Mouse (Mus musculus): ENCODE data around the gene Amigo1. TPM values are rescaled to one million over a fixed set of nuclear protein-coding genes. Genes with fewer than 3 reads are reported as not detected.

Gene Amigo1
- polyA plus RNA-seq, 1 experiment, result 25.0 TPM

DNA sequence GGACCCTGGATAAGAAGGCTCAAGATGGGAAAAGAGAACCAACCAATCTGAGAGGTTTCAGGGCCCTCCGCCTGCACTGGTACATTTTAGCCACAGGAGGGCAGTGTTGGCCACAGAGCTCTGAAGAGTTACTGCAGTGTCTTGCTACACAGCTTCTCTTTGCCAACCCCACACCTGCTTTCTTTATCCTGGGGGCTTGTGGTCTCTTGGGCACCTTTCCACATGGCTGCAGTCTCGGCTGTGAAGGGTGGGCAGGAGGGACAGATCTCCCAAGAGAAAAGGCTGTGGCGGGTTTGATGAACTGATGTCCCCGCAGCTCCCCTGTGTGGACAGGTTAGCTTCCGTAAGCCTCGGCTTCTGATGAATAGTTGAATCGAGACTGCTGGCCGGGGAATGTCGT lies 21.3 kb upstream of the Amigo1 start:
- DNase-seq (ENCODE audit: low read depth), result peak; percentile 91
- peak; percentile 99 for TF ChIP-seq CTCF (IDR thresholded peaks at IDR 0.05; ENCODE audit: borderline replicate concordance, extremely low read depth, insufficient read depth, insufficient read length)
- no peak for TF ChIP-seq POLR2A (IDR thresholded peaks at IDR 0.05; ENCODE audit: borderline replicate concordance, extremely low read depth, insufficient read depth, insufficient read length, poor library complexity, severe bottlenecking)

DNA sequence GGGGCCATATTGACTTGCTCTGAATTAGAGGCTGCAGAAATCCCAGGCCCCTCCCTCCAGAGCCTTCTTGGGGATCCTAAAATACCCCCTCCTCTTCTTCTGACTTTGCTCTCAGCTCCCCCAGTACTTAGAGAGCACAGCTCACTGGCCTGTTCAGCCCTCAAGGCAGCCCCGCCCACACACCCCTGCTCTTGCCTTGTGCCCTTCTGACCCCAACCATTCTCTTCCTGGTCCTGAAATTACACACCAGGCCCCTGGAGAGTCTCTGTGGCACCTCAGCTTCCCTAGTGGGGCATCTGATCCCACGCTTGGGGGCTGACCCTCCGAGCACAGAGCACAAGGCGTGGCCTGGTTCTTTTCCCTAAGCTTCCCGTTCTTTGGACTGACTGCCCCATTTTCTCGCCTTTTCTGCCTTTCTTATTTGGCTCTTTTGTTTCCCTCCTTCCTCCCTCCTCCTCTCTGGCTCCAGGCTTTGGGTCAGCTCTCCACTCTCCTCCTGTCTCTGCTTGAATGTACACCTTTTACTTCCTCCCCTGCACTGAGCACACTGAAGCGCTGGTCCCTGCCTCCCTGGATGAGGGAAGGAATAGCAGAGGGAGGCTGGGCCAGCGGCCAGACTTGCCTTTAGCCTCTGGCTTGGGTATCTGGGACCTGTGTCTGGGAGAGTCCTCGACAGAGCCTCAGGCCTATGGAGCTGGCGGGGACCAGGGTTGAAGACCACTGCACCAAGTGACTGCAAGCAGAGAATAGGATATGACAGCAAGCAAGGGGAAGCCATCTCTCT lies 20.4 kb upstream of the Amigo1 start:
- no peak for TF ChIP-seq CTCF (IDR thresholded peaks at IDR 0.05; ENCODE audit: borderline replicate concordance, extremely low read depth, insufficient read depth, insufficient read length)
- TF ChIP-seq POLR2A (IDR thresholded peaks at IDR 0.05; ENCODE audit: borderline replicate concordance, extremely low read depth, insufficient read depth, insufficient read length, poor library complexity, severe bottlenecking), result no peak
- DNase-seq (ENCODE audit: low read depth), result peak; percentile 35

DNA sequence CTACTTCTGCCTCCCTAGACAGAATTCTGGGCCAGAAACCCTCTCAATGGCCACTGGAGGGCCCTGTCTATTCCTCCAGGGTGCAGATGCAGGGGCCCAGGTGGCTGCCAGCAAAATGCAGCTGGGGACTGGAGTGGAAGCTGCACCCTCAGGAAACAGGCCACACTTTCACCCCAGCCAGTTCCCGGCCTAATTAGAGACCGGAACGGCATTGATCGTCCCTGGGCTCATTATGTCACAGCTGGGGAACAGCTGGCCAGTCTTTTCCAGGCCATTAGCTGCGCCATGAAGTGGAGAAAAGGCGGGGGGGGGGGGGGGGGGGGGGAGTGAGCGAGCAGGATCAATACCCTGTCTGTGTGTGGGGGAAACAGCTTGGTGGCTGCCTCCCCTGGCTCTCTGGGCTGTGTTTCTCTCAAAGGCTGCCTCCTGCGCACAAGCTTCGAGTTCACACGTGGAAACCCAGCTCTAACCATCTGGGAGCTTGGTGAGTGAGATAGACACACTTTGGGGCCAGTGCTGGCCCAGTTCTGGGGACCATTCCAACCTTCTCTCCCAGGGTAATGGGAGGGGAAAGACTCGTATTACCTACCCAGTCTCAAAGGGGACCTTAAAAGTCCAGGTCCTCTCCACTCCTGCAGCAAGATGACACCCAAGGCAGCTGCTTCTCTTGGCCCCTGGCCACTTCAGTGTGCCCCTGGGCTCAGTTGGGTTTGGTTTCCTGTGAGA lies 19.5 kb upstream of the Amigo1 start:
- peak; percentile 45; the same call in 1 of the 2 replicates for TF ChIP-seq CTCF (IDR thresholded peaks at IDR 0.05; ENCODE audit: borderline replicate concordance, extremely low read depth, insufficient read depth, insufficient read length)
- TF ChIP-seq POLR2A (IDR thresholded peaks at IDR 0.05; ENCODE audit: borderline replicate concordance, extremely low read depth, insufficient read depth, insufficient read length, poor library complexity, severe bottlenecking), result no peak
- DNase-seq (ENCODE audit: low read depth), result peak; percentile 88

DNA sequence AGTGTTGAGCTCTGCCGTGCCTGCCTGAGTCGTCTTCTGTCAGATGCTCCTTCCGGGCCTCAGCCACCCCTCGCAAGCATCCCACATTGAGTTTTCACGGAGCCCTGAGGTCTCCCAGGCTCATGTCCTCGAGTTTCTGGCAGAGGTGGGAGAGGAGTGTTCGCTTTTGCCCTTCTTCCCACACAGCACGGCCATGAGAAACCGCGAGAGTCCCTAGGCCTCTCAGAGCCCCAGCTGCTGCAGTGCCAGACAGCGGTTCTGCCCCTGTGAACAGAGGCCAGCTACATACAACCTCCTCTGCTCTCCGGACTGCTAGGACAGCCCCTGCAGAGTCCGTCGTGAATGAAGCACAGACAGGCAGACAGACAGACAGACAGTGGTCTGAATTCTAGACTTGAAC lies 18.6 kb upstream of the Amigo1 start:
- no peak for TF ChIP-seq CTCF (IDR thresholded peaks at IDR 0.05; ENCODE audit: borderline replicate concordance, extremely low read depth, insufficient read depth, insufficient read length)
- no peak for TF ChIP-seq POLR2A (IDR thresholded peaks at IDR 0.05; ENCODE audit: borderline replicate concordance, extremely low read depth, insufficient read depth, insufficient read length, poor library complexity, severe bottlenecking)
- peak; percentile 21 for DNase-seq (ENCODE audit: low read depth)

DNA sequence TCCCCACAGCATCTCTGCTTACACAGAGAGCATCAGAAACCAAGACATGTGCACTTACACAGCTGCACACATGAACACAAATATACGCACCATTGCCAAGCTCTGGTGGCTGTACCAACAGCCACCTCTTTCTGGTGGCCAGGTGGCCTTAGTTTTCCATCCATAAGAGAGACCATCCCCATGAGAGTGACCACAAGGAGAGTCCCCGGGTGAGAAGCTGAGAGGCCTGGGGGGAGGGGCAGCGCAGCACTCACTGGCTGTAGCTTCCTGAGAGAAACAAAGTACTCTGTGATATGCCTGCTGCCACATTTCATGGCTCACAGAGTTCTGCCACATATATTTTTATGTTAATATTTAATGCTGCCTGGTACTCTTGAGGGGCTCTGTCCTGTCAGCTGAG lies 16.9 kb upstream of the Amigo1 start:
- no peak for DNase-seq (ENCODE audit: low read depth)
- TF ChIP-seq CTCF (IDR thresholded peaks at IDR 0.05; ENCODE audit: borderline replicate concordance, extremely low read depth, insufficient read depth, insufficient read length), result no peak

DNA sequence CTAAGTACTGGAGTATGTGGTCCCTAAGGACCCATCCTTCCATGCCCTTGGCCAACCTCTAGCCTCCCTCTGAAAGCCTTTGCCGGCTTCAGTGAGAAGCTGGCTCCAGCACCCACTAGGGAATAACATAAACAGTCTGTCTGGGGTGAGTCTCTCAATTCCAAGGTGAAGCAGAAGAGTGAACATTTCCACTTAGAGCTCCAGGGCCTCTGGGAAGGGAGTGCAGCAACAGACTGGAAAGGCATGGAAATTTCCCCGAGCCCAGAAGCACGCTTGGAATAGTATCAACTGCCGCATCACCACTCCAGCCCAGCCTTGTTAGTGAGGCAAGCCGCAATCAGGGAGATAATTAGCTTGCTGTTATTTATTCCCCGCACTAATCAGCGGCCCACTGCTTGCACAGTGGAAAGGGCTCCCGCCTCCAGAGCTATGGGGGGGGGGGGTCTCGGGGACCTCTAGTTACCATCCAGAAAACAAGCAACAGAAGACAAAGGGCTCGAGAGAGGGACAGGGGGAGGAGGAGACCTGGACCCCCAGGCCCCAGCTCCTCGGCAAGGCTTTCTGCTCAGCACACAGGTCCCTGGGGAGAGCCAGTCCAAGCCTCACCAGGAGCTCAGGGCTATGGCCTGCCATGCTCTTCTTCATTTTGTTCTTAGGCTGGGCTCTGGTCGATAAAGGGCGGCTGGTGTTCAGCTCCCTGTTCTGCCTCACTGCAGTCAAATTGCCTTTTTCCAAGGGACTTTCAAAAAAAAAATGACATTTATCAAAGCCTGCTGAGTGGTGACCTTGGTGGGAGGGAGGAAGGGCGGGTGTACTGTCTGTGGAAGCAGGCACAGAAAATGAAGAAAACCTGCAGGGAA lies 11.2 kb upstream of the Amigo1 start:
- TF ChIP-seq CTCF (IDR thresholded peaks at IDR 0.05; ENCODE audit: borderline replicate concordance, extremely low read depth, insufficient read depth, insufficient read length) (no peak), POLR2A (IDR thresholded peaks at IDR 0.05; ENCODE audit: borderline replicate concordance, extremely low read depth, insufficient read depth, insufficient read length, poor library complexity, severe bottlenecking) (no peak)
- DNase-seq (ENCODE audit: low read depth), result peak; percentile 96

DNA sequence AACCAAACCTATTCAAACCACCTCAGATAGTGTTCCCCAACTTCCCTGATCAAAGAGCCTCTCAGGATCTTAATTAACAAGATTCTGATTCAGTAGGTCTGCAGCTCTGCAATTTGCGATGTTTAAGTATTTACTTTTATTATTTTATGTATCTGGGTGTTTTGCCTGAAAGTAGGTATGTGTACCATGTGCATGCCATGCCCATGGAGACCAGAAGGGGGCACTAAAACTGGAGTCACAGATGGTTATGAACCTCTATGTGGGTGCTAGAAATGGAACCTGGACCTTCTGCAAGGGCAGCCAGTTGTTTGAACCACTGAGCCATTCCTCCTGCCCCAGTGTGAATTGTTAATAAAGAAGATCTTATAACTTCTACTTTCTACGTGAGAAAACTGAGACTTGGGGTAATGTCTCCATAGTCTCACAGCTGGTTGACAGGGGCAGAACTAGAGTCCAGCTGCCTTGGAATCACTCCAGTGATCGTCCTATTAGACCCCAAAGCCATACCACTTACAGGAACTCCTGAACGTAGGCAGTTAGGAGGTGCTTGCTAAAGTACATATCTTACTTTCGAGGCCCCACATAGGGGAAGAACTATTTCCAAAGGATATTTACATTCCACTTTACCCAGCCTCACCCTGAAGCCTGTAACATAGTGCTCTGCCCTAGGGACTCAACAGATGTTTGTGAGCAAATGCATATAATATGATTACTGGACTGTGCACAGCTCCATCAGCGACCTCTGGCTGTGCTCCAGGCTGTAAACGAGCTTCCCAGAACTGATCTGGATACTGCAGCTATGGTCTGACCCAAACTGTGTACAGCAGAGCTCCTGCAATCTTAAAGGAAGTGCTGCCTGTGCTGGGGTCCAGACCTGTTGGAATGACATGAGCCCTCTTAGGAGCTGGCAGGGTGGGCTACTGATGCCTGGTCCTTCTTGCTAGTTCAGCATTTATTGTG lies 7.1 kb upstream of the Amigo1 start:
- TF ChIP-seq POLR2A (IDR thresholded peaks at IDR 0.05; ENCODE audit: borderline replicate concordance, extremely low read depth, insufficient read depth, insufficient read length, poor library complexity, severe bottlenecking) (no peak), CTCF (IDR thresholded peaks at IDR 0.05; ENCODE audit: borderline replicate concordance, extremely low read depth, insufficient read depth, insufficient read length) (peak; percentile 13; the same call in 1 of the 2 replicates)
- no peak for DNase-seq (ENCODE audit: low read depth)

DNA sequence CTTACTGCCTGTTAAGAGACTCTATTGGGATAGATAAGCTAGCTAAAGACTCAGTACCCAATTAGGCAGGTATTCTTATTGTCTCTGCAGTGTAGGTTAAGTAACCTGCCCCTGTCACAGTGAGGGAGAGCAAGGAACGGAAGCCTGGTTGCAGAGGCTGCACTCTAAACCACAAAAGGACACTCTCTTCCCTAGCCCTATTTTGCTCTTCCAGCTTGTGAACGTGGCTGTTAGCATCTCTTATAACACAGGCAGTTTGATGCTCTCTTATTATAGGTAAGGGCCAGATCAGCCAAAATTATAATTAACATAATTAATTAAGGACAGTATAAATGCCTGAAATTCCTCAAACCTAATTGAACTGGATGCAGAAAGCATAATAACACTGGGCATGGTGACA lies 5.6 kb upstream of the Amigo1 start:
- no peak for DNase-seq (ENCODE audit: low read depth)
- TF ChIP-seq POLR2A (IDR thresholded peaks at IDR 0.05; ENCODE audit: borderline replicate concordance, extremely low read depth, insufficient read depth, insufficient read length, poor library complexity, severe bottlenecking), result no peak
- no peak for TF ChIP-seq CTCF (IDR thresholded peaks at IDR 0.05; ENCODE audit: borderline replicate concordance, extremely low read depth, insufficient read depth, insufficient read length)

DNA sequence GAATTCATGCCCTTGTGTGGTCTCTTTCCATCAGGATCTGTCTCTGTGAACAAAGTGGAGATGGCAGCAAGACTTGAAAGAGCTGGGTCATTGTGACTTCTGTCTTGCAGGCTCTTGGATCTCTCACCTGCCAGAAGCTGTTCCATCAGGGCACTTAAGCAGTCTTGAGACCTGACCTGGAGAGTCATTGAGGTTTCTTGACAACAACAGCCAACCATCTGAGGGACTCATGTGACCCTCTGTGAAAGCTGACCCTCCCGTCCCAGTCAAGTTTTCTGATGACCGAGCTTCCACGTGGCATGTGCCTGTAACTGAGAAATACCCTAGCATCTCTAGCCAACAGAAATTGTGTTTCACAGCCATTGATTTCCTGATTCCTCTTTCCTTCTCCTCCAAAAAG lies 1.4 kb upstream of the Amigo1 start:
- no peak for DNase-seq (ENCODE audit: low read depth)
- no peak for TF ChIP-seq CTCF (IDR thresholded peaks at IDR 0.05; ENCODE audit: borderline replicate concordance, extremely low read depth, insufficient read depth, insufficient read length)
- no peak for TF ChIP-seq POLR2A (IDR thresholded peaks at IDR 0.05; ENCODE audit: borderline replicate concordance, extremely low read depth, insufficient read depth, insufficient read length, poor library complexity, severe bottlenecking)

DNA sequence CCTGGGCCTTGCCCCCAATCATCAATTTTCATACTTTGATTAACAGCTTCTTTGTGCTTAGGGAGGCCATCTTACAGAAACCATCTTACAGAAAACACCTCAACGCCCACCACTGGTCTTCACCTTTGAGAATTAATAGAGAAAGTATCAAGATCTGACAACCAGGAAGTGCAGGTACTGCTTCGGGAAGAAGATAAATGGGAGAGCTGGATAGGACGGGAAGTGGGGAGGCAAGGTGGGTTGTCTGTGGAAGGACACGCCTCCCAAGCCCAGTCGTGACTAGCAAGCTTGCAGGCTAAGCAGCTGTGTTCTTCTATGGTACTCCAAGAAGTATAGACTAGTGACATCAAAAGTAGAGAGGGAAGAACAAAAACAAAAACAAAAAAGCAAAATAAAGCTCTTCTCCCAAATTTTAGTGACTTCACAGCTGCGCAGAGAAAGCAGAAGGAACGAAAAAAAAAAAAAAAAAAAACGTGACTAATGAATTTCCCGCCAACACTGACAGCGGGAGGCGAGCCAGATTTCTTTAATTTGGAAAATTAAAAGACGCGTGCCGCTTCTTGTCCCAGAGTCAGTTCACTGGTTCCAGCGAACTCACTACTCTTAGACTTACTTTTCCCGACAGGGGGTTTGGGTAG lies 556 bp upstream of the Amigo1 start:
- no peak for TF ChIP-seq CTCF (IDR thresholded peaks at IDR 0.05; ENCODE audit: borderline replicate concordance, extremely low read depth, insufficient read depth, insufficient read length)
- TF ChIP-seq POLR2A (IDR thresholded peaks at IDR 0.05; ENCODE audit: borderline replicate concordance, extremely low read depth, insufficient read depth, insufficient read length, poor library complexity, severe bottlenecking), result no peak
- peak; percentile 47 for DNase-seq (ENCODE audit: low read depth)
